Comparison of ENCODE assay signal across 8 mouse cellular contexts in genomic region chr4:149373431-149373830, GRCm38 (mm10). TPM values are rescaled to one million over a fixed set of nuclear protein-coding genes. Genes with fewer than 3 reads are reported as not detected.
DNase-seq lines count a peak whose midpoint lies in the region; ATAC-seq and TF ChIP-seq lines count a peak whose summit lies in the region.

No protein-coding gene starts in this region.

- POLR2A ChIA-PET in Patski (lab: Charles Lee) = no interaction called here

- no peak for ATAC-seq in Patski

- peak; percentile 42 for DNase-seq in heart, adult 8-10 months (ENCODE audit: low spot score)
- no peak for DNase-seq in heart, postnatal 25 days (ENCODE audit: low spot score)
- DNase-seq in 3T3-L1 (ENCODE audit: low read depth, low spot score) (peak; percentile 68), Patski (ENCODE audit: low read depth, low spot score) (no peak)
- peak; percentile 68 for DNase-seq in embryo, embryonic 10.5 days (ENCODE audit: low spot score)
- peak; percentile 62 to 85 for DNase-seq in kidney, postnatal 36 days
- peak; percentile 19 to 43 for DNase-seq in natural killer cell, adult 2 months (ENCODE audit: low spot score in 2 of 2)
- peak; percentile 38 to 41 for DNase-seq in urinary bladder, postnatal 36 days (ENCODE audit: low spot score in 2 of 2)

- in situ Hi-C loops in Patski (cut with MboI; ENCODE audit: low pct_unique_long_range_greater_than_20kb) = loop anchor here (10.0 kb wide), 1 partner anchor 171 kb away; no protein-coding TSS in a partner anchor

- peak; percentile 81 for TF ChIP-seq CTCF in Patski (IDR thresholded peaks at IDR 0.05)

- intact Hi-C loops in heart, postnatal 25 days (cut with DNase I) = loop anchor here (5.0 kb wide), 1 partner anchor 69 kb away; no protein-coding TSS in a partner anchor

- CTCF ChIA-PET in Patski (lab: Charles Lee) = interaction anchor here (1.1 to 1.4 kb wide), 5 partner anchors 13 to 175 kb away, joined by 3 to 5 read pairs (median 3); no protein-coding TSS in a partner anchor

- H3K27me3 ChIP-seq in Patski = no peaks in the 10 kb centered on the region

RNA-seq across cellular contexts. Expression of gene Ube4b, which starts 53.1 kb away (rescaled TPM):
- total RNA-seq in heart, adult 8-10 months (2022) = 10 to 100 TPM; 40.6 to 46.8 (median 42.6) TPM
- total RNA-seq in heart, postnatal 25 days (2021) = 10 to 100 TPM; 48.6 to 49.0 TPM
- polyA plus RNA-seq in Patski (2021) = 63.9 TPM

Comparison
In these comparisons a context has a peak if more than half of its experiments do, and no peak if none do; other contexts are left out.
1. DNase-seq: peak in heart, adult 8-10 months (single experiment), 3T3-L1 (single experiment), embryo, embryonic 10.5 days (single experiment), kidney, postnatal 36 days (2 of 2), natural killer cell, adult 2 months (2 of 2) and urinary bladder, postnatal 36 days (2 of 2); none in heart, postnatal 25 days (single experiment) and Patski (single experiment).